In the genomic region with DNA sequence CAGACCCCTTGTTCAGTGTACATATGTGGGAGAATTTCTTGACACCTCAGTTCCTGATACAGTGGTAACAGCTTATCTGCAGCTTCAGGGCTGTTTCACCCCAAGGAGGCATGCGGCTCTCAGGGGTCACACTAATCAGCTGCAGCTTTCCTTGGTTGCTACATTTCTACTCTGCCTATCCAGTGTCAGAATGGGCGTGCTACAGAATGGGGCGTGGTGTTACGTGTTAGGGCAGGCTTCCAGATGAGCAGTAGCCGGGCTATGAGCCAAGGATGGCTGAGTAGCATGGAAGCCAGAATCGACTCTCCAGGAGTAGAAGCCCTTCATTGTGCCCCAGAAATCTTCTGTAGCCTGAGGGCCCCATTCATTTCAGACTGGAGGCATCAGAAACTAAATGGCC, we compare ENCODE assay signal across 7 mouse cellular contexts. TPM values are rescaled to one million over a fixed set of nuclear protein-coding genes. Genes with fewer than 3 reads are reported as not detected.
DNase-seq lines count a peak whose midpoint lies in the region; ATAC-seq lines count a peak whose summit lies in the region.

No protein-coding gene starts in this region.

- WGBS in intestine, embryonic 16.5 days, result 41% methylated on average over 6 of the region's 6 CpGs

- H3K27ac ChIP-seq in intestine, embryonic 16.5 days (ENCODE audit: low read length), result no peak overlapping the region

- no peaks in the 10 kb centered on the region for H3K36me3 ChIP-seq in intestine, embryonic 16.5 days (ENCODE audit: control insufficient read depth, insufficient read depth, low read length)

- 0 out of 2 replicates have a peak, but pooled peaks have one; percentile 40 for ATAC-seq in intestine, embryonic 16.5 days

- H3K4me2 ChIP-seq in intestine, embryonic 16.5 days (ENCODE audit: low read depth, low read length), result no peak overlapping the region

- H3K9me3 ChIP-seq in intestine, embryonic 16.5 days (ENCODE audit: control insufficient read depth, low read length), result no peaks in the 10 kb centered on the region

- H3K4me3 ChIP-seq in intestine, embryonic 16.5 days (ENCODE audit: low read length), result no peak overlapping the region

- no peaks in the 10 kb centered on the region for H3K27me3 ChIP-seq in intestine, embryonic 16.5 days (replicated peaks; ENCODE audit: control insufficient read depth, insufficient read depth, low read length)

- no peak overlapping the region for H3K9ac ChIP-seq in intestine, embryonic 16.5 days (ENCODE audit: low read depth, low read length)

- H3K4me1 ChIP-seq in intestine, embryonic 16.5 days (ENCODE audit: control insufficient read depth, insufficient read depth, low read length), result peaks cover 5% of the 10 kb centered on the region; the same call in 1 of the 2 replicates

- peak; percentile 15 for DNase-seq in layer of hippocampus, adult 9-11 months
- no peak for DNase-seq in layer of hippocampus, adult 9-10 months (ENCODE audit: low spot score)
- peak; percentile 19 for DNase-seq in MEL-GATA-1-ER (ENCODE audit: extremely low read depth, low read depth)
- peak; percentile 18 to 34 for DNase-seq in adrenal gland, postnatal 36 days
- DNase-seq in embryo, embryonic 10.5 days (ENCODE audit: low spot score), result no peak
- no peak for DNase-seq in embryo, embryonic 9.5 days (ENCODE audit: extremely low spot score)

RNA-seq across cellular contexts. Expression of a gene that starts 32.8 kb away (rescaled TPM):
- total RNA-seq in adrenal gland, postnatal 36 days (2021), result 10 to 100 TPM in 1 of 2 experiments, 1 to 10 TPM in 1; 9.3 to 10.4 TPM
- 20.2 and 23.2 TPM in 2 replicates for polyA plus RNA-seq in intestine, embryonic 16.5 days (2015; fragmentation: Nextera tagmentation; extraction: Ambion mirVana)

Comparison
In these comparisons a context has a peak if more than half of its experiments do, and no peak if none do; other contexts are left out.
1. DNase-seq: peak in layer of hippocampus, adult 9-11 months (single experiment), MEL-GATA-1-ER (single experiment) and adrenal gland, postnatal 36 days (2 of 2); none in layer of hippocampus, adult 9-10 months (single experiment), embryo, embryonic 10.5 days (single experiment) and embryo, embryonic 9.5 days (single experiment).